Mouse (Mus musculus) kidney, adult 2 months (tissue): ENCODE data around the gene Pmm2. TPM values are rescaled to one million over a fixed set of nuclear protein-coding genes. Genes with fewer than 3 reads are reported as not detected.

Experiments
- DNase-seq: peaks from one replicate; pipeline ENCODE4 v3.0.0; 2021
- H3K27ac ChIP-seq: fragments of 200-500 bp; 2 replicates; pipeline ENCODE4 v1.5.1; 2012; ENCODE audit warnings: low read depth, low read length, control low read depth, inconsistent platforms; ENCODE audit not compliant: insufficient read depth
- H3K27me3 ChIP-seq: fragments of 200-500 bp; replicated peaks from 2 replicates; pipeline ENCODE4 v1.6.1; 2012; ENCODE audit warnings: mild to moderate bottlenecking, moderate library complexity, low read length, inconsistent platforms; ENCODE audit not compliant: control insufficient read depth, insufficient read depth
- H3K36me3 ChIP-seq: fragments of 200-500 bp; 2 replicates; pipeline ENCODE4 v1.6.1; 2012; ENCODE audit warnings: mild to moderate bottlenecking, moderate library complexity, low read length, inconsistent platforms; ENCODE audit not compliant: control insufficient read depth, insufficient read depth
- H3K4me1 ChIP-seq: fragments of 200-500 bp; 2 replicates; pipeline ENCODE4 v1.6.1; 2011; ENCODE audit warnings: low read length; ENCODE audit not compliant: control insufficient read depth, insufficient read depth
- H3K4me3 ChIP-seq: fragments of 200-500 bp; 2 replicates; pipeline ENCODE4 v1.5.1; 2011; ENCODE audit warnings: mild to moderate bottlenecking, low read depth, low read length, control low read depth; ENCODE audit not compliant: insufficient read depth
- CTCF ChIP-seq: fragments of 200-500 bp; conservative IDR thresholded peaks from 2 replicates; pipeline ENCODE4 v1.5.1; 2011; ENCODE audit warnings: low read depth, mild to moderate bottlenecking, control low read depth, low read length, moderate library complexity, mixed read lengths; ENCODE audit not compliant: insufficient read depth, insufficient read length
- POLR2A ChIP-seq: fragments of 200-500 bp; IDR thresholded peaks from one replicate; pipeline ENCODE4 v1.6.1; 2011; ENCODE audit warnings: low read depth, low read length, control low read depth
- WGBS: fragments of 180-500 bp; shearing (Covaris S2); methylation state at CpG from one replicate; pipeline ENCODE4 v1.1.7; 2018; 5-methylcytosine and 5-hydroxymethylcytosine counted together
- polyA plus RNA-seq: library from polyadenylated mRNA; depleted of rRNA; stranded (reverse); fragments of >200 nt; gene quantifications from 2 replicates; pipeline ENCODE4 v1.2.3, GENCODE M21; 2012; rRNA removed

Gene Pmm2
- polyA plus RNA-seq, 1 experiment, result 64.2 TPM

GRCm38 (mm10) chr16:8689979-8690656, 52.6 kb downstream of the Pmm2 start:
- Histone ChIP-seq H3K4me3 (no peak overlapping the region), H3K36me3 (peaks cover 12% of the 10 kb centered on the region), H3K4me1 (peaks cover 4% of the 10 kb centered on the region), H3K27ac (no peak overlapping the region), H3K27me3 (no peaks in the 10 kb centered on the region)
- WGBS, result 70% methylated on average over 11 of the region's 11 CpGs
- peak; percentile 82 for DNase-seq
- TF ChIP-seq POLR2A (no peak), CTCF (no peak)

GRCm38 (mm10) chr16:8691206-8691605, 53.7 kb downstream of the Pmm2 start:
- no peak for DNase-seq
- Histone ChIP-seq H3K27me3 (no peaks in the 10 kb centered on the region), H3K36me3 (peaks cover 15% of the 10 kb centered on the region), H3K4me1 (peaks cover 4% of the 10 kb centered on the region), H3K4me3 (no peak overlapping the region), H3K27ac (no peak overlapping the region)
- TF ChIP-seq CTCF (no peak), POLR2A (no peak)
- whole genome bisulfite sequencing, result 91% methylated on average over 7 of the region's 7 CpGs

DNA sequence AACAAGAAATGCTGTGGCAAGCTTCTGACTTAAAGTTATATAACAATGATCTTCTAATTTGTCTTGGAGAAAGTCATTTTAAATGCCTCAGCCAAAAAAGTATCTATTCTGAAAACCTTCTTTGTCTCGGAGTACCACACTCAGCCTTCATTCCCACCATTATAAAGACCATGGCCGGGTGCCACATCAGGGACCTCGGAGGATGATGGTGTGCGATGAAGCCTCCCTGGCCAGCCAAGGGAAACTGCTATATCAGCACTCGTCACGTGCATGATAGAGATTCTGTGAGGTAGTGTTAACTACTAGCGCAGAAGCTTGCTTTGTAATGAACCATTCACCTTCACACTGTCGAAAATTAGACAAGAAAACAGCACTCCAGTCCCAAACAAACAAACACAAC, 62.1 kb downstream of the Pmm2 start:
- H3K36me3 ChIP-seq, result peaks cover 24% of the 10 kb centered on the region

GRCm38 (mm10) chr16:8700586-8700985, 63.1 kb downstream of the Pmm2 start:
- Histone ChIP-seq H3K27ac (no peak overlapping the region), H3K4me1 (peaks cover 5% of the 10 kb centered on the region; the same call in 1 of the 2 replicates), H3K36me3 (peaks cover 22% of the 10 kb centered on the region), H3K27me3 (no peaks in the 10 kb centered on the region), H3K4me3 (no peak overlapping the region)
- WGBS, result 51% methylated on average over 3 of the region's 3 CpGs
- TF ChIP-seq POLR2A, result no peak
- TF ChIP-seq CTCF, result no peak
- DNase-seq, result peak; percentile 82

More for the DNA sequence above, 62.1 kb downstream of the Pmm2 start:
- peaks cover 5% of the 10 kb centered on the region; the same call in 1 of the 2 replicates for H3K4me1 ChIP-seq
- TF ChIP-seq CTCF (no peak), POLR2A (no peak)
- WGBS, result 64% methylated on average over 8 of the region's 8 CpGs
- H3K4me3 ChIP-seq, result no peak overlapping the region
- peak; percentile 23 for DNase-seq
- no peak overlapping the region for H3K27ac ChIP-seq
- no peaks in the 10 kb centered on the region for H3K27me3 ChIP-seq

- 59% methylated on average over 9 of the region's 9 CpGs for WGBS
- DNase-seq, result no peak
Observed at GRCm38 (mm10) chr16:8711998-8712397, 74.5 kb downstream of the Pmm2 start.

More at GRCm38 (mm10) chr16:8711998-8712397, 74.5 kb downstream of the Pmm2 start:
- Histone ChIP-seq H3K27me3 (no peaks in the 10 kb centered on the region), H3K4me1 (peaks cover 7% of the 10 kb centered on the region; the same call in 1 of the 2 replicates), H3K27ac (no peak overlapping the region), H3K4me3 (no peak overlapping the region), H3K36me3 (peaks cover 3% of the 10 kb centered on the region; the same call in 1 of the 2 replicates)
- TF ChIP-seq CTCF (no peak), POLR2A (no peak)

Other genes with a start within 250 kb of the Pmm2 start
- gene Tmem114, start 212.5 kb upstream of the Pmm2 start, polyA plus RNA-seq, result not detected in 2 replicates
- 24.5 and 26.0 TPM in 2 replicates for gene Mettl22, start 166.9 kb upstream of the Pmm2 start, polyA plus RNA-seq
- 267 and 285 TPM in 2 replicates for gene Abat, start 124.2 kb upstream of the Pmm2 start, polyA plus RNA-seq
- 13.4 and 13.8 TPM in 2 replicates for gene Tmem186, start within 50 bp of the Pmm2 start, polyA plus RNA-seq
- 55.0 and 56.1 TPM in 2 replicates for gene Carhsp1, start 34.5 kb downstream of the Pmm2 start, polyA plus RNA-seq
- 0.56 and 0.64 TPM in 2 replicates for gene Gm5767, start 43.1 kb downstream of the Pmm2 start, polyA plus RNA-seq
- gene Usp7, start 154.6 kb downstream of the Pmm2 start, polyA plus RNA-seq, result 20.6 and 26.2 TPM in 2 replicates
- 18.3 and 24.2 TPM in 2 replicates for gene 1810013L24Rik, start 192.4 kb downstream of the Pmm2 start, polyA plus RNA-seq